Mouse (Mus musculus) lung, postnatal 0 days (tissue): ENCODE data around the gene Gm42674. TPM values are rescaled to one million over a fixed set of nuclear protein-coding genes. Genes with fewer than 3 reads are reported as not detected.

Experiments
- ATAC-seq: fragments of 200-750 bp; cut with Nextera tagmentation; 2 replicates; pipeline ENCODE4 v1.8.0; 2017; ENCODE audit warnings: moderate library complexity
- DNase-seq: peaks from one replicate; pipeline ENCODE4 v3.0.0-alpha.2; 2016; ENCODE audit warnings: low spot score
- H3K27ac ChIP-seq: fragments of 300-500 bp; sonication (generic); 2 replicates; pipeline ENCODE4 v1.5.1; 2014; ENCODE audit warnings: antibody characterized with exemption, mild to moderate bottlenecking, low read length, mixed read lengths
- H3K27me3 ChIP-seq: fragments of 300-500 bp; sonication (generic); replicated peaks from 2 replicates; pipeline ENCODE4 v1.6.1; 2014; ENCODE audit warnings: low read length, mixed read lengths; ENCODE audit not compliant: insufficient read depth
- H3K36me3 ChIP-seq: fragments of 300-500 bp; sonication (generic); 2 replicates; pipeline ENCODE4 v1.6.1; 2014; ENCODE audit warnings: low read length, mixed read lengths; ENCODE audit not compliant: insufficient read depth
- H3K4me1 ChIP-seq: fragments of 300-500 bp; sonication (generic); 2 replicates; pipeline ENCODE4 v1.6.1; 2014; ENCODE audit warnings: antibody characterized with exemption, low read depth, low read length, mixed read lengths; ENCODE audit not compliant: insufficient read depth
- H3K4me2 ChIP-seq: fragments of 300-500 bp; sonication (generic); replicated peaks from 2 replicates; pipeline ENCODE4 v1.6.1; 2014; ENCODE audit warnings: low read depth, mild to moderate bottlenecking, low read length, moderate library complexity, mixed read lengths
- H3K4me3 ChIP-seq: fragments of 300-500 bp; sonication (generic); 2 replicates; pipeline ENCODE4 v1.5.1; 2014; ENCODE audit warnings: low read depth, low read length
- H3K9ac ChIP-seq: fragments of 300-500 bp; sonication (generic); replicated peaks from 2 replicates; pipeline ENCODE4 v1.6.1; 2014; ENCODE audit warnings: low read depth, mild to moderate bottlenecking
- H3K9me3 ChIP-seq: fragments of 300-500 bp; sonication (generic); 2 replicates; pipeline ENCODE4 v1.6.1; 2016; ENCODE audit warnings: low read length, mixed read lengths
- CTCF ChIP-seq: IDR thresholded peaks from 2 replicates; pipeline ENCODE4 v1.5.1; 2016; ENCODE audit warnings: antibody characterized with exemption, mild to moderate bottlenecking
- EP300 ChIP-seq: IDR thresholded peaks from 2 replicates; pipeline ENCODE4 v1.6.1; 2016; ENCODE audit warnings: antibody characterized with exemption, mild to moderate bottlenecking, control low read depth
- WGBS: fragments of 180-500 bp; shearing (Covaris S2); extraction: QIAGEN DNeasy Blood & Tissue Kit; methylation state at CpG from one replicate; pipeline ENCODE4 v1.1.7; 2014; 5-methylcytosine and 5-hydroxymethylcytosine counted together
- polyA plus RNA-seq: library from polyadenylated mRNA; unstranded; fragments of >200 nt; fragmentation: Nextera tagmentation; extraction: Ambion mirVana; gene quantifications from 2 replicates; pipeline ENCODE4 v1.2.1, GENCODE M21; 2015

Gm42674 gene
- polyA plus RNA-seq = not detected in 2 replicates

DNA sequence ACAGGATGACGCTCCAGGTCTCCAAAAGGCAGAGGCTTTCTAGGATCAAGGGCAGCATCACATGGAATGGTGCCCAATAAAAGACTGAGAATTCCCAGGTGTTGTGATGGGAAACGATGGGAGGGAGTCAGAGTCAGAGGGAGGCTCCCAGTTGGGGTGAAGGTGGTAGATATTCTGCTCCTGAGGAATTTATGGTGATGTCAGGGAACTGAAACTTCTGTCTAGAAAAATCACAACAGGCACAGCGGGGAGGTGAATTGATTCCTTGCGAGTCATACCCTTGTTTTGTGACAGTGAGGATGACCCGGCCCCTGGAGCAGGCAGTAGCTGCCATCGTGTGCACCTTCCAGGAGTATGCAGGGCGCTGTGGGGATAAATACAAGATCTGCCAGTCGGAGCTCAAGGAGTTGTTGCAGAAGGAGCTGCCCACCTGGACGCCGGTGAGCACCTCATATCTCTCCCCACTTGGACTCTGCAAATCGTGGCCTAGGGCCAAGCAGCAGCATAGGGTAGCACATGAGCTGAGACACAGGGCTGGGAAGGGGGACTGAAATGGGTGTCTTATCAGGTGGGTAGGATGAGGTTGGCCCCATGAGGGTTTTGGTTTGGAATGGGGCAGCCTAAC, at the start of gene Gm42674:
TSS of gene Gm42674 (plus strand) at position 419 of the 625 bp plus-strand sequence.
- no peak for TF ChIP-seq CTCF
- Histone ChIP-seq H3K9ac (no peak within 1 kb of the TSS), H3K27me3 (no peaks in the 10 kb centered on the region), H3K36me3 (no peaks in the 10 kb centered on the region), H3K4me2 (no peak within 1 kb of the TSS), H3K4me1 (peaks cover 9% of the 10 kb centered on the region), H3K9me3 (no peaks in the 10 kb centered on the region), H3K27ac (no peak within 1 kb of the TSS), H3K4me3 (no peak within 1 kb of the TSS)
- WGBS = 70% methylated on average over 11 of the region's 11 CpGs
- no peak for ATAC-seq
- no peak for DNase-seq

DNA sequence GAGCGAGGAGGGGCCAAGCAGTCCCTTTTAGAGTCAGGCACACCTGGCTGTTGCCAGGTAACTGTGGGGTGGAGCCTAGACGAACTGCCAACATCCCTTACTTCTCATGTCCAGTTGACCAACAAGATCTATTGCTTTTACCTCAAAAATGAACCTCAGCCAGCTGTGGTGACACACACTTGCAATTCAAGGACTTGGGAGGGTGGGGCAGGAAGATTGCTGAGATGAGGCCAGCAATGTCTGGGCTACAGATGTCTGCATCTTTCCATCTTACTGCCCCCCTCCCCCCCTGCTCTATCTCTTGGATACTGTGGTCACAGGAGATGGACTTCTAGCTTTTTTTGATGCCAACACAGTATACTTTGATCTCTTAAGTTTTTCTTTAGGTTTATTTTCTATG, 49.5 kb upstream of the Gm42674 start:
- Histone ChIP-seq H3K4me2 (no peak overlapping the region), H3K4me3 (no peak overlapping the region), H3K36me3 (no peaks in the 10 kb centered on the region), H3K9ac (no peak overlapping the region), H3K9me3 (no peaks in the 10 kb centered on the region), H3K27ac (no peak overlapping the region), H3K27me3 (no peaks in the 10 kb centered on the region), H3K4me1 (no peaks in the 10 kb centered on the region)
- DNase-seq (no peak), ATAC-seq (no peak)
- TF ChIP-seq EP300 (no peak), CTCF (no peak)
- 60% methylated on average over 2 of the region's 2 CpGs for WGBS

DNA sequence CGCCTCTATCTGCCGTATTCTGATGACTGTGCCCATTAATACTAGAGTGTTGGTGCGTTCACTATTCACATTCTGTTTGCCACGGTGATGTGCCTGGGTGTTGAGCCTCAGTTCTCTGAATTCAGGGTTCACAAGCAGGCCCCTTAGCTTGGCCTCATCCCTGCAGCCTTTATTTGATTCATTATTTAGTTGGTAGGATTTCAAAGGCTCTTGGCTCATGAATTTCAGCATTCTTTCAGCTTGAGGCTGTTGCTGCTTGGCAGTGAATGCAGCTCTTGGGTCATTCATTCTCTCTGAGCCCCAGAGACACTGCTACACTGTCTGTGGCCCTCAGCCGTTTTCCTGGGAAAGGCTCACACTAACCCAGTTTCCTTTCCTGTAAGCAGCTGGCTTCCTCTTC, 45.8 kb upstream of the Gm42674 start:
- DNase-seq (no peak), ATAC-seq (no peak)
- H3K4me1 ChIP-seq = no peaks in the 10 kb centered on the region
- no peak overlapping the region for H3K4me3 ChIP-seq
- H3K36me3 ChIP-seq = no peaks in the 10 kb centered on the region
- H3K27ac ChIP-seq = no peak overlapping the region
- WGBS = 63% methylated on average over 5 of the region's 5 CpGs
- no peak overlapping the region for H3K4me2 ChIP-seq
- no peak overlapping the region for H3K9ac ChIP-seq
- TF ChIP-seq EP300 (no peak), CTCF (no peak)
- no peaks in the 10 kb centered on the region for H3K9me3 ChIP-seq
- H3K27me3 ChIP-seq = no peaks in the 10 kb centered on the region

DNA sequence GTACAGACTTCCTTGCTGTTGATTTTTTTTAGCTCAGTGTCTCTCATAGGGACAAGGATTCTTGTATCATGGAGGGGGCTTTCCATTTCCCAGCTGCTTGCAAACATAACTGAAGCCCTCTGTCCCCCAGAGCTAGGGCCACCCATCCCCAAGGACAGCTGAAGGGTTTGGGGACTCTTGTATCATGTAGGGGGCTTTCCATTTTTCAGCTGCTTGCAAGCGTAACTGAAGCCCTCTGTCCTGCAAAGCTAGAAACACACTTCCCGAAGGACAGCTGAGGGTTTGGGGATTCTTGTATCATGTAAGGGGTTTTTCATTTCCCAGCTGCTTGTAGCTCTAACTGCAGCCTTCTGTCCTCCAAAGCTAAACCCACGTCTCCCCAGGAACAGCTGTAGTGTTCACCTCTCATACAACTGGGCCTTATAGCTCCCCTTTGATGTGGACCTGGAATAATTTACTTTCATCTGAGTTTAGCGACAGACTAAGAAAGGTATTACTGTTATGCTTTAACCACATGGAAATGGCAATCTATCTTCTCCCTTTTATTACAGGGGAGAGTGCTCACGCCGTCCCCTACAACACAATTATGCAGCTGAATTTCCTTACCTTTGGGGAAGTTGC, 41.6 kb upstream of the Gm42674 start, which contains the start of gene S100a3:
TSS of gene S100a3 (plus strand) at position 571 of the 621 bp plus-strand sequence.
- Histone ChIP-seq H3K36me3 (no peaks in the 10 kb centered on the region), H3K27ac (no peak within 1 kb of the TSS), H3K4me3 (no peak within 1 kb of the TSS), H3K9me3 (no peaks in the 10 kb centered on the region), H3K4me1 (no peaks in the 10 kb centered on the region), H3K27me3 (no peaks in the 10 kb centered on the region), H3K4me2 (no peak within 1 kb of the TSS), H3K9ac (no peak within 1 kb of the TSS)
- 83% methylated on average over 6 of the region's 6 CpGs for WGBS
- TF ChIP-seq CTCF (no peak), EP300 (no peak)
- ATAC-seq (no peak), DNase-seq (no peak)

DNA sequence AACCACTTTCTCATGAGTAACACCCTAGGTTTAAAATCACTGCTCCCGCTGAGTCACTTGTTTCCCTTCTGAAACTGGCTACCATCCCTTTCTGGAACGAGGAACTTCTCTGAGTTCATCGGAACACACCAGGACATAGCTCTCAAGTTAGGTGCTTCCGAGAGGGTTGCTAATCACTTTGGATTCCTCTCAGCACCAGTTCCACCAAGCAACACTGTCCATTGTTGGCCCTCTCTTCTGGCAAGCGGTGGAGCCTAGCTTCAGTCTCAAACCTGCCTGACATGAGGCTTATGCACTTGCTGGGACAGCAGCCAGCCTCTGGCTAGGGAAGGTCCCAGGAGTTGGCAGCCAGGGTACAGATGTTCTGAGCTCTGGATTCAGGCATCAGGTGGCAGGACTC, 27.0 kb upstream of the Gm42674 start:
- Histone ChIP-seq H3K4me3 (no peak overlapping the region), H3K4me1 (no peaks in the 10 kb centered on the region), H3K36me3 (no peaks in the 10 kb centered on the region), H3K27me3 (no peaks in the 10 kb centered on the region), H3K9me3 (no peaks in the 10 kb centered on the region), H3K27ac (no peak overlapping the region), H3K9ac (no peak overlapping the region), H3K4me2 (no peak overlapping the region)
- no peak for ATAC-seq
- TF ChIP-seq CTCF = no peak
- no peak for TF ChIP-seq EP300
- 74% methylated on average over 5 of the region's 5 CpGs for WGBS
- no peak for DNase-seq

DNA sequence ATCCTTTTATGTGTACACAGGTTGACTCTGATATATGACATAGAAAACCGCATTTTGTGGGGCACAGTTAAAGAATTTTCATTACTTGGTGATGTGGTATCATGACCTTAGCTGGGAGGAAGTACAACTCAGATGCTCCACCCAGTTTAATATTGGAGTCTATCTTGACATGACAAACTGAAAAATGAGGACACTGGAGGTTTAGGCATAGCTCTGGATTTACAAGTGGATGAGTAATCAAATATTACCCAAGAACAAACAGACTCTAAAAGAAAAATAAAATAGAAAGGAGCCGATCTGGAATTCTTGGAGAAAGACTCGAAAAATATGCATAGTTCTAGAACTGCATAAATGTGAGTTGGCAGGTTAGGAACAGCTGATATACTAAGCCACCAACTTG, 26.4 kb upstream of the Gm42674 start:
- H3K36me3 ChIP-seq = no peaks in the 10 kb centered on the region
- no peaks in the 10 kb centered on the region for H3K9me3 ChIP-seq
- no peak overlapping the region for H3K4me2 ChIP-seq
- no peak overlapping the region for H3K9ac ChIP-seq
- no peaks in the 10 kb centered on the region for H3K4me1 ChIP-seq
- no peak overlapping the region for H3K4me3 ChIP-seq
- ATAC-seq (no peak), DNase-seq (no peak)
- no peaks in the 10 kb centered on the region for H3K27me3 ChIP-seq
- WGBS = 66% methylated on average over 3 of the region's 3 CpGs
- TF ChIP-seq CTCF = no peak
- no peak for TF ChIP-seq EP300
- no peak overlapping the region for H3K27ac ChIP-seq
